Comparison of ENCODE assay signal across 18 mouse cellular contexts in genomic region chr9:34771401-34771800, GRCm38 (mm10).
A peak's percentile ranks its signal among the peaks of the same experiment; 100 is the strongest.
DNase-seq lines count a peak whose midpoint lies in the region; ATAC-seq and TF ChIP-seq lines count a peak whose summit lies in the region.
"Had no signal": no experiment of that assay in that cellular context is flagged by ENCODE, and none has a peak within 500 bp of the region (broad histone marks: within the 10 kb centered on the region; RNA-seq: fewer than 3 reads in every experiment).

No protein-coding gene starts in this region.

- H3K4me2 ChIP-seq in neural tube, embryonic 15.5 days, result no peak overlapping the region
- H3K4me2 ChIP-seq: heart, embryonic 15.5 days; liver, embryonic 11.5 days; midbrain, embryonic 15.5 days had no signal

- no peaks in the 10 kb centered on the region for H3K36me3 ChIP-seq in neural tube, embryonic 15.5 days
- H3K36me3 ChIP-seq: heart, embryonic 15.5 days; midbrain, embryonic 15.5 days had no signal

- H3K4me3 ChIP-seq in layer of hippocampus, adult 2 months, result no peak overlapping the region
- no peak overlapping the region for H3K4me3 ChIP-seq in neural tube, embryonic 15.5 days (replicated peaks)
- H3K4me3 ChIP-seq: heart, embryonic 15.5 days; midbrain, embryonic 15.5 days; myocyte had no signal

- DNase-seq in layer of hippocampus, adult 2 months (ENCODE audit: low spot score in 2 of 2), result no peak
- DNase-seq in layer of hippocampus, postnatal 25 days (ENCODE audit: extremely low spot score in 1 of 2, low spot score in 1 of 2), result no peak
- DNase-seq in cerebellum, adult 18-20 months, result peak; percentile 79 to 81
- peak; percentile 90 for DNase-seq in cerebellum, adult 9-11 months
- DNase-seq in embryo, embryonic 10 days (ENCODE audit: low spot score), result no peak
- DNase-seq in testis, postnatal 14 days (ENCODE audit: low spot score), result no peak
- DNase-seq: adrenal gland, adult 2 months; gastrocnemius, postnatal 36 days; heart, postnatal 4 days; kidney, adult 11 months; lung, adult 18-20 months; right cerebral cortex, postnatal 4 days had no signal

- H3K9me3 ChIP-seq in neural tube, embryonic 15.5 days (replicated peaks), result no peaks in the 10 kb centered on the region
- H3K9me3 ChIP-seq: heart, embryonic 15.5 days; midbrain, embryonic 15.5 days had no signal

- H3K27me3 ChIP-seq in neural tube, embryonic 15.5 days (replicated peaks), result no peaks in the 10 kb centered on the region
- H3K27me3 ChIP-seq: heart, embryonic 15.5 days; midbrain, embryonic 15.5 days had no signal

- no peak for TF ChIP-seq CTCF in layer of hippocampus, adult 2 months (conservative IDR thresholded peaks at IDR 0.05)

- H3K27ac ChIP-seq in layer of hippocampus, adult 2 months, result peak overlapping the region; percentile 74
- peak overlapping the region; percentile 58 for H3K27ac ChIP-seq in neural tube, embryonic 15.5 days (replicated peaks)
- H3K27ac ChIP-seq: heart, embryonic 15.5 days; midbrain, embryonic 15.5 days had no signal

- no peak for ATAC-seq in neural tube, embryonic 15.5 days (ENCODE audit: low FRiP score)
- ATAC-seq: hindbrain, embryonic 16.5 days; midbrain, embryonic 15.5 days had no signal

- H3K4me1 ChIP-seq in neural tube, embryonic 15.5 days, result peaks cover 32% of the 10 kb centered on the region
- H3K4me1 ChIP-seq: heart, embryonic 15.5 days; midbrain, embryonic 15.5 days had no signal

- no peak overlapping the region for H3K9ac ChIP-seq in neural tube, embryonic 15.5 days (replicated peaks)
- H3K9ac ChIP-seq: heart, embryonic 15.5 days; midbrain, embryonic 15.5 days had no signal

Comparison
In these comparisons a context has a peak if more than half of its experiments do, and no peak if none do; other contexts are left out.
1. DNase-seq: peak in cerebellum, adult 18-20 months (2 of 2) and cerebellum, adult 9-11 months (single experiment); none in layer of hippocampus, adult 2 months (0 of 2), layer of hippocampus, postnatal 25 days (0 of 2), embryo, embryonic 10 days (single experiment) and testis, postnatal 14 days (single experiment).